Mouse (Mus musculus) neural tube, embryonic 12.5 days (tissue): ENCODE results near the gene Tbxa2r. TPM values are rescaled to one million over a fixed set of nuclear protein-coding genes. Genes with fewer than 3 reads are reported as not detected.

ENCODE experiments used
- ATAC-seq: fragments of 200-750 bp; cut with Nextera tagmentation; 2 replicates; pipeline ENCODE4 v1.8.0; 2017; ENCODE audit warnings: low read depth, mild to moderate bottlenecking, moderate TSS enrichment, moderate library complexity; ENCODE audit not compliant: low FRiP score
- H3K27ac ChIP-seq: fragments of 300-500 bp; sonication (generic); 2 replicates; pipeline ENCODE4 v1.5.1; 2016
- H3K27me3 ChIP-seq: fragments of 300-500 bp; sonication (generic); replicated peaks from 2 replicates; pipeline ENCODE4 v1.6.1; 2016; ENCODE audit warnings: mild to moderate bottlenecking
- H3K36me3 ChIP-seq: fragments of 300-500 bp; sonication (generic); 2 replicates; pipeline ENCODE4 v1.6.1; 2016; ENCODE audit warnings: mild to moderate bottlenecking
- H3K4me1 ChIP-seq: fragments of 300-500 bp; sonication (generic); 2 replicates; pipeline ENCODE4 v1.6.1; 2016
- H3K4me2 ChIP-seq: fragments of 300-500 bp; sonication (generic); replicated peaks from 2 replicates; pipeline ENCODE4 v1.6.1; 2016; ENCODE audit warnings: mild to moderate bottlenecking
- H3K4me3 ChIP-seq: fragments of 300-500 bp; sonication (generic); 2 replicates; pipeline ENCODE4 v1.5.1; 2016
- H3K9ac ChIP-seq: fragments of 300-500 bp; sonication (generic); 2 replicates; pipeline ENCODE4 v1.6.1; 2016; ENCODE audit warnings: mild to moderate bottlenecking
- H3K9me3 ChIP-seq: fragments of 300-500 bp; sonication (generic); 2 replicates; pipeline ENCODE4 v1.6.1; 2016; ENCODE audit warnings: mild to moderate bottlenecking
- WGBS: fragments of 180-500 bp; shearing (Covaris S2); methylation state at CpG from one replicate; pipeline ENCODE4 v1.1.7; 2016; 5-methylcytosine and 5-hydroxymethylcytosine counted together
- polyA plus RNA-seq: library from polyadenylated mRNA; unstranded; fragments of >200 nt; fragmentation: Nextera tagmentation; extraction: Ambion mirVana; gene quantifications from 2 replicates; pipeline ENCODE4 v1.2.1, GENCODE M21; 2016

Tbxa2r gene
- polyA plus RNA-seq, 1 experiment from 2014 or later: 3.8 TPM

GRCm38 (mm10) chr10:81301321-81301720 is 27.2 kb upstream of the Tbxa2r start:
- Histone ChIP-seq H3K4me3 (no peak overlapping the region), H3K9me3 (no peaks in the 10 kb centered on the region), H3K4me2 (no peak overlapping the region), H3K4me1 (peaks cover 38% of the 10 kb centered on the region), H3K36me3 (peaks cover 17% of the 10 kb centered on the region), H3K9ac (no peak overlapping the region), H3K27me3 (no peaks in the 10 kb centered on the region), H3K27ac (no peak overlapping the region)
- WGBS: 83% methylated on average over 9 of the region's 9 CpGs
- ATAC-seq: no peak

- ATAC-seq: no peak
- Histone ChIP-seq H3K9ac (no peak overlapping the region), H3K4me2 (no peak overlapping the region), H3K27ac (no peak overlapping the region), H3K9me3 (no peaks in the 10 kb centered on the region), H3K4me3 (no peak overlapping the region), H3K36me3 (peaks cover 23% of the 10 kb centered on the region), H3K4me1 (peaks cover 38% of the 10 kb centered on the region), H3K27me3 (no peaks in the 10 kb centered on the region)
- WGBS: 73% methylated on average over 4 of the region's 4 CpGs
Observed at GRCm38 (mm10) chr10:81302288-81302687, 26.2 kb upstream of the Tbxa2r start.

- H3K4me3 ChIP-seq: no peak overlapping the region
- 73% methylated on average over 14 of the region's 14 CpGs for whole genome bisulfite sequencing
- H3K27me3 ChIP-seq: no peaks in the 10 kb centered on the region
- H3K27ac ChIP-seq: no peak overlapping the region
- H3K36me3 ChIP-seq: peaks cover 28% of the 10 kb centered on the region
- peaks cover 38% of the 10 kb centered on the region for H3K4me1 ChIP-seq
- no peak overlapping the region for H3K4me2 ChIP-seq
- ATAC-seq: no peak
- H3K9ac ChIP-seq: no peak overlapping the region
- H3K9me3 ChIP-seq: no peaks in the 10 kb centered on the region
Observed at GRCm38 (mm10) chr10:81302781-81303218, 25.7 kb upstream of the Tbxa2r start.

GRCm38 (mm10) chr10:81303258-81303657 is 25.3 kb upstream of the Tbxa2r start:
- H3K9ac ChIP-seq: no peak overlapping the region
- no peak overlapping the region for H3K4me2 ChIP-seq
- no peak overlapping the region for H3K4me3 ChIP-seq
- H3K27ac ChIP-seq: no peak overlapping the region
- WGBS: 80% methylated on average over 10 of the region's 10 CpGs
- no peak for ATAC-seq
- peaks cover 38% of the 10 kb centered on the region for H3K4me1 ChIP-seq
- peaks cover 32% of the 10 kb centered on the region for H3K36me3 ChIP-seq
- H3K27me3 ChIP-seq: no peaks in the 10 kb centered on the region
- H3K9me3 ChIP-seq: no peaks in the 10 kb centered on the region

GRCm38 (mm10) chr10:81303761-81304160 is 24.8 kb upstream of the Tbxa2r start:
- Histone ChIP-seq H3K4me1 (peaks cover 38% of the 10 kb centered on the region), H3K27me3 (no peaks in the 10 kb centered on the region), H3K4me3 (no peak overlapping the region), H3K9ac (no peak overlapping the region), H3K4me2 (no peak overlapping the region), H3K9me3 (no peaks in the 10 kb centered on the region), H3K36me3 (peaks cover 37% of the 10 kb centered on the region), H3K27ac (no peak overlapping the region)
- 83% methylated on average over 7 of the region's 7 CpGs for WGBS
- no peak for ATAC-seq

GRCm38 (mm10) chr10:81304597-81305238 is 23.8 kb upstream of the Tbxa2r start:
- Histone ChIP-seq H3K27me3 (no peaks in the 10 kb centered on the region), H3K4me2 (no peak overlapping the region), H3K4me3 (no peak overlapping the region), H3K27ac (no peak overlapping the region), H3K9ac (no peak overlapping the region), H3K36me3 (peaks cover 47% of the 10 kb centered on the region), H3K4me1 (peaks cover 38% of the 10 kb centered on the region), H3K9me3 (no peaks in the 10 kb centered on the region)
- ATAC-seq: no peak
- 26% methylated on average over 8 of the region's 9 CpGs for WGBS

GRCm38 (mm10) chr10:81305663-81306062 is 22.9 kb upstream of the Tbxa2r start:
- ATAC-seq: no peak
- H3K4me1 ChIP-seq: peaks cover 35% of the 10 kb centered on the region
- WGBS: 95% methylated on average over 14 of the region's 14 CpGs
- H3K9ac ChIP-seq: no peak overlapping the region
- H3K4me2 ChIP-seq: no peak overlapping the region
- H3K27me3 ChIP-seq: no peaks in the 10 kb centered on the region
- no peaks in the 10 kb centered on the region for H3K9me3 ChIP-seq
- no peak overlapping the region for H3K27ac ChIP-seq
- H3K4me3 ChIP-seq: no peak overlapping the region
- peaks cover 56% of the 10 kb centered on the region for H3K36me3 ChIP-seq

GRCm38 (mm10) chr10:81306173-81306668 is 22.3 kb upstream of the Tbxa2r start:
- no peak for ATAC-seq
- no peak overlapping the region for H3K9ac ChIP-seq
- no peak overlapping the region for H3K4me3 ChIP-seq
- no peaks in the 10 kb centered on the region for H3K9me3 ChIP-seq
- WGBS: 96% methylated on average over 12 of the region's 12 CpGs
- H3K4me2 ChIP-seq: no peak overlapping the region
- H3K27ac ChIP-seq: no peak overlapping the region
- H3K27me3 ChIP-seq: no peaks in the 10 kb centered on the region
- H3K36me3 ChIP-seq: peaks cover 62% of the 10 kb centered on the region
- H3K4me1 ChIP-seq: peaks cover 29% of the 10 kb centered on the region

GRCm38 (mm10) chr10:81306837-81307682 is 21.5 kb upstream of the Tbxa2r start:
- H3K36me3 ChIP-seq: peaks cover 70% of the 10 kb centered on the region
- no peak for ATAC-seq
- H3K27ac ChIP-seq: no peak overlapping the region
- 94% methylated on average over 21 of the region's 21 CpGs for WGBS
- no peaks in the 10 kb centered on the region for H3K9me3 ChIP-seq
- H3K9ac ChIP-seq: no peak overlapping the region
- H3K4me3 ChIP-seq: no peak overlapping the region
- peaks cover 25% of the 10 kb centered on the region for H3K4me1 ChIP-seq
- H3K4me2 ChIP-seq: no peak overlapping the region
- H3K27me3 ChIP-seq: no peaks in the 10 kb centered on the region

GRCm38 (mm10) chr10:81309571-81309970 is 19.0 kb upstream of the Tbxa2r start:
- Histone ChIP-seq H3K9ac (no peak overlapping the region), H3K9me3 (no peaks in the 10 kb centered on the region), H3K27me3 (no peaks in the 10 kb centered on the region), H3K27ac (no peak overlapping the region), H3K36me3 (peaks cover 95% of the 10 kb centered on the region), H3K4me1 (peaks cover 6% of the 10 kb centered on the region; the same call in 1 of the 2 replicates), H3K4me3 (no peak overlapping the region), H3K4me2 (no peak overlapping the region)
- ATAC-seq: no peak
- 91% methylated on average over 5 of the region's 5 CpGs for WGBS

GRCm38 (mm10) chr10:81313581-81313980 is 14.9 kb upstream of the Tbxa2r start:
- H3K27ac ChIP-seq: no peak overlapping the region
- no peaks in the 10 kb centered on the region for H3K27me3 ChIP-seq
- peaks cover 10% of the 10 kb centered on the region for H3K4me1 ChIP-seq
- H3K4me2 ChIP-seq: no peak overlapping the region
- peaks cover 93% of the 10 kb centered on the region for H3K36me3 ChIP-seq
- H3K4me3 ChIP-seq: no peak overlapping the region
- ATAC-seq: no peak
- no peaks in the 10 kb centered on the region for H3K9me3 ChIP-seq
- H3K9ac ChIP-seq: no peak overlapping the region
- 96% methylated on average over 13 of the region's 13 CpGs for WGBS

- WGBS: 79% methylated on average over 7 of the region's 7 CpGs
- no peak overlapping the region for H3K9ac ChIP-seq
- H3K27me3 ChIP-seq: no peaks in the 10 kb centered on the region
- peaks cover 16% of the 10 kb centered on the region for H3K4me1 ChIP-seq
- no peak overlapping the region for H3K27ac ChIP-seq
- H3K36me3 ChIP-seq: peaks cover 90% of the 10 kb centered on the region
- no peak overlapping the region for H3K4me2 ChIP-seq
- H3K4me3 ChIP-seq: no peak overlapping the region
- no peak for ATAC-seq
- H3K9me3 ChIP-seq: no peaks in the 10 kb centered on the region
Observed at GRCm38 (mm10) chr10:81314201-81314600, 14.3 kb upstream of the Tbxa2r start.
